Mouse (Mus musculus) hindbrain, postnatal 0 days (tissue): ENCODE measurements around the gene 1810010H24Rik. TPM values are rescaled to one million over a fixed set of nuclear protein-coding genes. Genes with fewer than 3 reads are reported as not detected.
A peak's percentile ranks its signal among the peaks of the same experiment; 100 is the strongest.

Experiments
- ATAC-seq: fragments of 200-750 bp; cut with Nextera tagmentation; 2 replicates; pipeline ENCODE4 v1.8.0; 2017; ENCODE audit warnings: mild to moderate bottlenecking, moderate TSS enrichment, moderate library complexity
- DNase-seq: peaks from one replicate; pipeline ENCODE4 v3.0.0-alpha.2; 2015; ENCODE audit warnings: low spot score
- H3K27ac ChIP-seq: fragments of 300-500 bp; sonication (generic); 2 replicates; pipeline ENCODE4 v1.5.1; 2014; ENCODE audit warnings: mild to moderate bottlenecking
- H3K27me3 ChIP-seq: fragments of 300-500 bp; sonication (generic); 2 replicates; pipeline ENCODE4 v1.6.1; 2014; ENCODE audit warnings: low read length, mixed read lengths; ENCODE audit not compliant: insufficient read depth
- H3K36me3 ChIP-seq: fragments of 300-500 bp; sonication (generic); 2 replicates; pipeline ENCODE4 v1.6.1; 2014; ENCODE audit warnings: low read length, mixed read lengths; ENCODE audit not compliant: insufficient read depth
- H3K4me1 ChIP-seq: fragments of 300-500 bp; sonication (generic); 2 replicates; pipeline ENCODE4 v1.6.1; 2014; ENCODE audit warnings: antibody characterized with exemption, low read length, mixed read lengths; ENCODE audit not compliant: insufficient read depth
- H3K4me2 ChIP-seq: fragments of 300-500 bp; sonication (generic); 2 replicates; pipeline ENCODE4 v1.6.1; 2014; ENCODE audit warnings: low read depth, mild to moderate bottlenecking, low read length, moderate library complexity, mixed read lengths
- H3K4me3 ChIP-seq: fragments of 300-500 bp; sonication (generic); 2 replicates; pipeline ENCODE4 v1.5.1; 2014; ENCODE audit warnings: low read length
- H3K9ac ChIP-seq: fragments of 300-500 bp; sonication (generic); replicated peaks from 2 replicates; pipeline ENCODE4 v1.6.1; 2014; ENCODE audit warnings: mild to moderate bottlenecking, low read length, moderate library complexity, mixed read lengths
- H3K9me3 ChIP-seq: fragments of 300-500 bp; sonication (generic); 2 replicates; pipeline ENCODE4 v1.6.1; 2016; ENCODE audit warnings: low read length, mixed read lengths
- CTCF ChIP-seq: IDR thresholded peaks from 2 replicates; pipeline ENCODE4 v1.5.1; 2016; ENCODE audit warnings: antibody characterized with exemption, control low read depth, low read depth
- WGBS: fragments of 180-500 bp; shearing (Covaris S2); extraction: QIAGEN DNeasy Blood & Tissue Kit; methylation state at CpG from one replicate; pipeline ENCODE4 v1.1.7; 2014; 5-methylcytosine and 5-hydroxymethylcytosine counted together
- polyA plus RNA-seq: library from polyadenylated mRNA; unstranded; fragments of >200 nt; fragmentation: Nextera tagmentation; extraction: Ambion mirVana; gene quantifications from 2 replicates; pipeline ENCODE4 v1.2.1, GENCODE M21; 2015
- total RNA-seq: library from RNA; depleted of rRNA; stranded (reverse); fragments of >200 nt; gene quantifications from 2 replicates; pipeline ENCODE4 v1.2.3, GENCODE M21; 2014

Gene 1810010H24Rik
- total and polyA plus RNA-seq, 2 experiments from 2014 or later, result 6.8 to 12.0 TPM

DNA sequence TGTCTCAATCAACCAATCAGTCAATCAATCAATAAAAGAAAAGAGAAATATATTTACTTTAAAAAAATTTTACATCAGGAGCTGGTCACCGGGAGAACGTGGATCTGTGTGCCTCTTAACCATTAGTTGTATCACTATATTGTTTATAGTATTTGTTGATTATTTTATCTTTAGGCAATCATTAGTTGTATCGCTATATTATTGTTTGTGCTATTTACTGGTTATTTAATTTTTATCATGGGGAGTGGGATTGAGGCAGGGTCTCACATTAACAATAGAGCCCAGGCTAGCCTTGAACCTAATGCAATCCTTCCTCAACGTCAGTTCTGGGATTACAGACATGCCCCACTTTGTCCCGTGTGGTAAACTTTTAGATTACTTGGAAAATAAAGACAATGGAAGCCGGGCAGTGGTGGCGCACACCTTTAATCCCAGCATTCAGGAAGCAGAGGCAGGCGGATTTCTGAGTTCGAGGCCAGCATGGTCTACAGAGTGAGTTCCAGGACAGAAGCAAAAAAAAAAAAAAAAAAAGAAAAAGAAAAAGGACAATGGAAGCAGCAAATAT is 25.4 kb upstream of the 1810010H24Rik start:
- no peak for DNase-seq
- Histone ChIP-seq H3K9ac (peak overlapping the region; percentile 41; the same call in 1 of the 2 replicates), H3K27me3 (no peaks in the 10 kb centered on the region), H3K9me3 (no peaks in the 10 kb centered on the region), H3K36me3 (peaks cover 10% of the 10 kb centered on the region; the same call in 1 of the 2 replicates), H3K4me1 (no peaks in the 10 kb centered on the region), H3K27ac (peak overlapping the region; percentile 76), H3K4me3 (peak overlapping the region; percentile 91; the same call in 1 of the 2 replicates), H3K4me2 (peak overlapping the region; percentile 48)
- no peak for ATAC-seq
- TF ChIP-seq CTCF, result no peak
- WGBS, result 83% methylated on average over 9 of the region's 9 CpGs

DNA sequence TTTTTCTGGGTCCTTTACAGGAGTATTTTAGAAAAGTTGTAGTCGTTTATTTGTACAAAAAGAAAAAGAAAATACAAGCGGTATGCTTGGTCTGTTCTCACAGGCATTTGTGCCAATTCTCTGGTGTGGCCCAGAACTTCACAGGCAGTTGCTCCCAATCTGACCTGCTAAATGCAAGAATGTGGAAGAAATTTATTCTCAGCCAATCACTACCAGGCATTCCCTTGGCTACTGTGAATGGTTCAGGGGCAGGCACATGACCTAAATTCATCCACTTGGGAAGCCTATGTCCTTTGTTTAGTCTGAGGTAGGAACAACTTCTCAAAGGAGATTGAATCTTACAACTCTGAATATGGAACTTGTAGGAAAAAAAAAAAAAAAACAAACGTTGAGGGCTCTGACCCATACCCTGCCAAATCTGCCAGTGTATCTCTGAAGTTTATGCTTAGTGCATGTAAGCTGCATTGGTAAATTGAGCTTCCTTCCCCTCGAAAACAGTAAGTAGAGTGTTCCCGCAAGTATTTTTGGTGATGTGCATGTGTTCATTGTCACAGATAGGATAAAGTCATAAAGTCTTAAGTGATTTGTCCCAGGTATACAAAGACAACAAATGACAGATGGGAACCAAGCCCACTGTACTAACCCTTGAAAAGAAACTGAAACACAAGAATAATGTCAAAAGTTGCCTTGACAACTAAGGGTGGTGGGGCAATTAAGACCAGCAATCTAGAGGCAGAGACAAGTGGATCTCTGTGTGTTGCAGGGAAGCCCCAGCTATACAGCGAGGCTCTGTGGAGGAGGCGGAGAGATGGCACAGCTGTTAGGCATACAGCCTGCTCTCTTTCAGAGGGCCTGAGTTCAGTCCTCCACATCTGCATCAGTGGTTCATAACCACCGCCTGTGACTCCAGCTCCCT is 23.5 kb upstream of the 1810010H24Rik start:
- Histone ChIP-seq H3K27ac (no peak overlapping the region), H3K9me3 (no peaks in the 10 kb centered on the region), H3K4me1 (no peaks in the 10 kb centered on the region), H3K27me3 (no peaks in the 10 kb centered on the region), H3K36me3 (no peaks in the 10 kb centered on the region), H3K9ac (no peak overlapping the region), H3K4me2 (no peak overlapping the region), H3K4me3 (no peak overlapping the region)
- DNase-seq (peak; percentile 43), ATAC-seq (no peak)
- 41% methylated on average over 7 of the region's 8 CpGs for WGBS
- TF ChIP-seq CTCF, result no peak

- WGBS, result 85% methylated on average over 1 of the region's 1 CpGs
- no peak for ATAC-seq
- H3K9ac ChIP-seq, result no peak overlapping the region
- TF ChIP-seq CTCF, result peak; percentile 16
- H3K4me2 ChIP-seq, result no peak overlapping the region
- no peaks in the 10 kb centered on the region for H3K36me3 ChIP-seq
- H3K4me1 ChIP-seq, result no peaks in the 10 kb centered on the region
- peak; percentile 44 for DNase-seq
- no peak overlapping the region for H3K4me3 ChIP-seq
- no peaks in the 10 kb centered on the region for H3K9me3 ChIP-seq
- H3K27ac ChIP-seq, result no peak overlapping the region
- H3K27me3 ChIP-seq, result no peaks in the 10 kb centered on the region
These were observed 19.9 kb upstream of the 1810010H24Rik start for GRCm38 (mm10) chr11:107005538-107005937.

GRCm38 (mm10) chr11:107010447-107010846 is 15.0 kb upstream of the 1810010H24Rik start:
- Histone ChIP-seq H3K9ac (no peak overlapping the region), H3K27ac (no peak overlapping the region), H3K27me3 (no peaks in the 10 kb centered on the region), H3K4me3 (no peak overlapping the region), H3K4me2 (no peak overlapping the region), H3K36me3 (no peaks in the 10 kb centered on the region), H3K9me3 (no peaks in the 10 kb centered on the region), H3K4me1 (no peaks in the 10 kb centered on the region)
- WGBS, result 95% methylated on average over 3 of the region's 3 CpGs
- no peak for TF ChIP-seq CTCF
- DNase-seq, result no peak
- ATAC-seq, result no peak

- 71% methylated on average over 7 of the region's 7 CpGs for WGBS
- DNase-seq (no peak), ATAC-seq (no peak)
- Histone ChIP-seq H3K4me3 (no peak overlapping the region), H3K27me3 (no peaks in the 10 kb centered on the region), H3K27ac (no peak overlapping the region), H3K4me2 (no peak overlapping the region), H3K9me3 (no peaks in the 10 kb centered on the region), H3K36me3 (no peaks in the 10 kb centered on the region), H3K9ac (no peak overlapping the region), H3K4me1 (no peaks in the 10 kb centered on the region)
- TF ChIP-seq CTCF, result no peak
These were observed 14.3 kb upstream of the 1810010H24Rik start for GRCm38 (mm10) chr11:107011171-107011570.

GRCm38 (mm10) chr11:107011669-107012323 is 13.7 kb upstream of the 1810010H24Rik start:
- WGBS, result 37% methylated on average over 18 of the region's 18 CpGs
- Histone ChIP-seq H3K9me3 (no peaks in the 10 kb centered on the region), H3K4me3 (peak overlapping the region; percentile 58), H3K36me3 (no peaks in the 10 kb centered on the region), H3K27ac (peak overlapping the region; percentile 88), H3K9ac (peak overlapping the region; percentile 67), H3K4me2 (peak overlapping the region; percentile 66), H3K4me1 (no peaks in the 10 kb centered on the region), H3K27me3 (no peaks in the 10 kb centered on the region)
- DNase-seq, result no peak
- ATAC-seq, result no peak
- TF ChIP-seq CTCF, result no peak
